Mouse (Mus musculus) spleen, adult 2 months (tissue): ENCODE data around the gene Lhfp. TPM values are rescaled to one million over a fixed set of nuclear protein-coding genes. Genes with fewer than 3 reads are reported as not detected.

Source experiments
- DNase-seq, 2 experiments: peaks; one replicate each; pipeline versions ENCODE4 v3.0.0 to v3.0.0-alpha.2; 2012 to 2021; ENCODE audit warnings: low spot score in 2 of 2, low read depth in 1 of 2
- H3K27ac ChIP-seq: fragments of 200-500 bp; 2 replicates; pipeline ENCODE4 v1.5.1; 2012; ENCODE audit warnings: low read length, inconsistent platforms; ENCODE audit not compliant: insufficient read depth
- H3K27me3 ChIP-seq: fragments of 200-500 bp; 2 replicates; pipeline ENCODE4 v1.6.1; 2012; ENCODE audit warnings: mild to moderate bottlenecking, moderate library complexity, low read length, inconsistent platforms; ENCODE audit not compliant: control insufficient read depth, insufficient read depth
- H3K36me3 ChIP-seq: fragments of 200-500 bp; 2 replicates; pipeline ENCODE4 v1.6.1; 2012; ENCODE audit warnings: mild to moderate bottlenecking, low read length, inconsistent platforms; ENCODE audit not compliant: control insufficient read depth, insufficient read depth
- H3K4me1 ChIP-seq: fragments of 200-500 bp; 2 replicates; pipeline ENCODE4 v1.6.1; 2011; ENCODE audit warnings: inconsistent platforms; ENCODE audit not compliant: control insufficient read depth, insufficient read depth, insufficient read length
- H3K4me3 ChIP-seq: fragments of 200-500 bp; 2 replicates; pipeline ENCODE4 v1.5.1; 2011; ENCODE audit warnings: mild to moderate bottlenecking, inconsistent platforms; ENCODE audit not compliant: insufficient read depth, insufficient read length; ENCODE audit errors: extremely low read depth
- CTCF ChIP-seq: fragments of 200-500 bp; IDR thresholded peaks from 2 replicates; pipeline ENCODE4 v1.5.1; 2011; ENCODE audit warnings: mild to moderate bottlenecking, inconsistent platforms; ENCODE audit not compliant: insufficient read depth, insufficient read length, insufficient replicate concordance; ENCODE audit errors: extremely low read depth
- POLR2A ChIP-seq: fragments of 200-500 bp; IDR thresholded peaks from 2 replicates; pipeline ENCODE4 v1.6.1; 2011; ENCODE audit warnings: low read depth, low read length, inconsistent platforms
- WGBS: fragments of 180-500 bp; shearing (Covaris S2); methylation state at CpG from one replicate; pipeline ENCODE4 v1.1.7; 2018; 5-methylcytosine and 5-hydroxymethylcytosine counted together
- polyA plus RNA-seq: library from polyadenylated mRNA; depleted of rRNA; stranded (reverse); fragments of >200 nt; gene quantifications from 2 replicates; pipeline ENCODE4 v1.2.3, GENCODE M21; 2012; rRNA removed

The Lhfp gene
- polyA plus RNA-seq, 1 experiment = 88.7 TPM

GRCm38 (mm10) chr3:53310093-53310492, 268.8 kb downstream of the Lhfp start:
- no peak for TF ChIP-seq POLR2A
- no peak for TF ChIP-seq CTCF
- WGBS = 79% methylated on average over 4 of the region's 4 CpGs
- H3K27ac ChIP-seq = no peak overlapping the region
- no peaks in the 10 kb centered on the region for H3K27me3 ChIP-seq
- DNase-seq = no peak
- no peaks in the 10 kb centered on the region for H3K36me3 ChIP-seq
- no peaks in the 10 kb centered on the region for H3K4me1 ChIP-seq
- H3K4me3 ChIP-seq = no peak overlapping the region

GRCm38 (mm10) chr3:53310615-53311014, 269.3 kb downstream of the Lhfp start:
- Histone ChIP-seq H3K27me3 (no peaks in the 10 kb centered on the region), H3K27ac (no peak overlapping the region), H3K4me3 (no peak overlapping the region), H3K36me3 (no peaks in the 10 kb centered on the region), H3K4me1 (no peaks in the 10 kb centered on the region)
- no peak for DNase-seq
- TF ChIP-seq CTCF (no peak), POLR2A (no peak)
- 97% methylated on average over 2 of the region's 2 CpGs for WGBS

Other genes with a start within 250 kb of the Lhfp start
- 7.0 and 7.2 TPM in 2 replicates for gene Cog6, start 24.3 kb upstream of the Lhfp start, polyA plus RNA-seq